Mouse (Mus musculus): ENCODE data around the gene Susd3.

Gene Susd3

GRCm38 (mm10) chr13:49186798-49187287 is 61.7 kb downstream of the Susd3 start:
- no peak for DNase-seq (ENCODE audit: low read depth)

DNA sequence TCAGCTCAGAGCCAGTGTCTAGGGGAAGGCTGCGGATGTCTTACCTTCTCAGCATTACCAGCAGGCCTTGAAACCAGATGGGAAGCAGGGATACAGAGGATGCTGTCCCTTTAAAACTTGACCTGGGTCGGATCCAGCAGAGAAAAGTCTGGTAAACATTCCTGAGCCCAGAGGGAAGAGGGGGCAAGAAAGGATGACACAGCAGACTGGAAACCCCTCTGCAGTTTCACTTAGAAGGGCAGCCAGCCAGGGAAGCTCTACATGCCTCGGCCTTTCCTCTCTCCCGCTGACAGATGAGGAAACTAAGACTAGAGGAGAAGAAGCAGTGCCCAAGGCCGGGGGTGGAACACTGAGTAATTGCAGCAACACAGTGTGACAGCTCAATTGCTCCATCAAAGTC is 64.9 kb downstream of the Susd3 start:
- DNase-seq (ENCODE audit: low read depth), result no peak

DNA sequence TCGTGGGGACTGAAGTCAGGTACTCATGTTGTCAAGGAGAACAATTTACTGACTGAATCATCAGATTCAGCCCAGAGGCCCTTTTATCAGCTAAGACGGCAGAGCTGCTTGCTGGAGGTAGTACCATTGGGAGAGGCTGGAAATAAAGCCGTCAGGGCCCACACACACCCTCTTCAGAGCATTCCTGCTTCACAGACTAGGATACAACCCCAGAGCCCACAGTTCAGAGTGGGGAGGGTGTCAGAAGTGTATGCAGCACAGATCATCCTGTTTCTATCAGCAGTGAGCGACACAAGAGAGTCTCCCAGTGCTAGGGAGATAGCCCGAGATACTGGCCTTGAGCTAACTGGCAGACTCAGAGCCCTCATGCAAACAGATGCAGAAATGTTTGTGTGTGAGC is 65.3 kb downstream of the Susd3 start:
- no peak for DNase-seq (ENCODE audit: low read depth)

DNA sequence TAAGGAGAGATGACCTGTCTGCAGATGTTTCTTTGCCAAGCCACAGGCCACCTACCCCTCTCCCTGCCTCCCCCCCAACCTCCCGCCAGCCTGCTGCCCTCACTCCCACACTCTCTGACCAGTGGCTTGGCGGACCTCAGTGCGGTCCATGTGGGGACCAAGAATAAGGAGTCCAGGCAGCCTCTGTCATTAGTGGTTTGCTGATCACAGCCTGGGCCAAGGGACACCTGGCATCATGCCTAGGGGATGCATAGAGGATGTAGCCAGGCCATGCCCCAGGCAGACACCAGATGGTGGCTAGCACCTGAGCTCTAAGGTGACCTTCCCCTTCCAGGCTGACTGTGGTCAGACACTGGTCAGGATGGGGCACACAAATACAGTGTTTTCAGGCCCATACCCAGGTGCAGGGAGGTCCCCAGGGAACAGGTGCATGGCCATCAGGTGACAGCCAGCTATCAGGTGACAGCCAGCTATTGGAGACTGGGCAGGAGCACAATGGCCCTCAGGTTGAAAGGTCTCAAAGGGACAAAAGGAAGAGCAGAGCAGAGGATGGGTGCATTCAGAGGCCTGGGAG is 67.0 kb downstream of the Susd3 start:
- no peak for DNase-seq (ENCODE audit: low read depth)

GRCm38 (mm10) chr13:49180691-49181090 is 67.8 kb downstream of the Susd3 start:
- no peak for DNase-seq (ENCODE audit: low read depth)

Measured in fibroblast of lung, adult 2 months (primary cell).